Mouse (Mus musculus) left cerebral cortex, adult 11 months (tissue): Measurements from ENCODE around the gene Jmjd4.

Experiments
- DNase-seq: peaks from one replicate; pipeline ENCODE4 v3.0.0; 2022; ENCODE audit warnings: low spot score

Gene Jmjd4

GRCm38 (mm10) chr11:59471413-59472325, 21.8 kb downstream of the Jmjd4 start:
- DNase-seq, result no peak

DNA sequence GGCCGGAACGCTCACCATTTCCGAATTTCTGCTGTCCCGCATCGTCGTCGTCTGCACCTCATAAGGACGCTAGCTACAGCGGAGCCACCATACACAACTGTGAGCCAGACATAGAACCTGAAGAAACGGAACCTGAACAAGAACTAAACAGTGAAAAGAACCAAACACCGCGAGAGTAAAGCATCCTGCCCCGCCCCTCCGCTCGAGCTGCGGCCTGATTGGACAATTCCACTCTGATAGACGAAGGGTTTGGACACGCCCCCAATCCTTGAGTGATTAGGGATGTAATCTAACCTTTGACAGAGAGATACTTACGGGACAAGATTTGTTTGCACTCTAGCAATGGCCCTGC, 22.5 kb downstream of the Jmjd4 start, which contains the start of gene Zfp867:
Gene Zfp867 (minus strand): TSS at position 149 of the 352 bp plus-strand sequence.
- DNase-seq, result peak; percentile 86

- DNase-seq, result no peak
These were observed 27.4 kb downstream of the Jmjd4 start for GRCm38 (mm10) chr11:59477240-59477639.

DNA sequence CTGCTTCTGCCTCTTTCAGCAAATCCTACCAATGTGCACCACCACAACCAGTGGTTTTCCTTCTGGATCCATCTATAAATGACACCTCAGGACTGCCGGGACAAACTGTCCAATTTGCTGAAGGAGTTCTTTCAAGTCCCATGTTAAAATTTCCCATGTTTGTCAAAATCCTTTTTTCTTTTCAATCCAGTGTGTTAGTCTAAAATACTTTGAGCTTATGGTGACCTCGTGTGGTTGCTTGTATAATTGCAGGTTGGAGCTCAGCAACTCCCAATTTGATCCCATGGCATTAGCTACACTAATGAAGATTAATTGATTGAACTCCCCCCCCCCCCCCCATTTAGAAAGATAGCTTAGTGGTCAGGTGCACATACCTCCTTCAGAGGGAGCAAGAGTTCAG, 33.4 kb downstream of the Jmjd4 start:
- no peak for DNase-seq

- DNase-seq, result no peak
These were observed 35.8 kb downstream of the Jmjd4 start for GRCm38 (mm10) chr11:59485641-59486040.

DNA sequence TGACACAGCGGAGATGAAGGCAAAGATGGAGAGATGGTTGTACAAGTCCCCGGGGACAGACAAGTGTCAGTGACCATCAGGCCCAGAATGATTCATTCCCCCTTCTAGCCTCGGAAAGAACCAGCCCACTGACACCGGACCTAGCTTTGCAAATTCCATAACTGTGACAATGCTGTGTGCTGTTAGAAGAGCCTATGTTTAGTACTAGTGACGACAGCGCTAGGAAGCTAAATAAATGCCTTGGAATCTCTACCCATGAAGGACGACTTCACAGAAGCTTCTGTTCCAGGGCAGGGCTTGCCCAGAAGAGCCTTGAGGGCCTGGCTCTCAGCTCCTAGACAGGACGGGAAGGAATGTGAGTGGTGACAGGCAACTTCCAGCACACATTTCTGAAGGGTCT, 36.4 kb downstream of the Jmjd4 start:
- DNase-seq, result no peak

GRCm38 (mm10) chr11:59496672-59497310, 46.9 kb downstream of the Jmjd4 start:
- DNase-seq, result no peak

- no peak for DNase-seq
These were observed 47.9 kb downstream of the Jmjd4 start for GRCm38 (mm10) chr11:59497747-59498146.

DNA sequence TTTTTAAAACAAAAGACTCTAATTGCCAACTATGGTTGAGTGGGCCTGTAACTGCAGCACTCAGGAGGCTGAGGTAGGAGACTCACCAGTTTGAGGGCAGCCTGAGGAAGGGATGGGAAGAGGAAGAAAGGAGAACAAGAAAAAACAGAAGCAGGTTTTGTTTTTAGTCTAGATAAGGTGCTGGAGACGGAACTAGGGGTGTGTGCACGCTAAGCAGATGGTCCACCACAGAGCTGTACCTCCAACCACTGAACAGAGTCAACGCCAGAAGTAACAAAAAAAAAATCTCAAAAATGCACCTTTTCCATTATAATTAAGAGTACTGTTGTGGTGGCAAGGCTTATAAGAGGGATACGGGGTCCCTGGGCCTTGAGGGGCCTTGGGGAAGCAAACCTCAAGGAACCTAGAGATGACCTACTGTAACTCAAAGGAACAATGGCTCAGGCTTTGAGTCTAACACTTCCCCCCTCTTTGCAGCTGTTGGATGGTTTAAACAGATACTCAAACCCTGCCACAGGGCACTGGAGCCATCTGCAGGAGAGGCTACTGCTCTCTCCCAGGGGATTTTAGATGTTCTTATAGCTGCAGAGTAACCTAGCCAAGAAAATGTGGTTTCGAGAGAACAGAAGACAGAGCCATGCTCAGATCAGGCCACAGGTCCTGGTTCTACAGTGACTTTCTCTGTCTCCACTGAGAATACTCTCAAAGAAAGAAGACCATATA, 52.3 kb downstream of the Jmjd4 start:
- DNase-seq, result no peak

GRCm38 (mm10) chr11:59505351-59505838, 55.5 kb downstream of the Jmjd4 start:
- peak; percentile 29 for DNase-seq

DNA sequence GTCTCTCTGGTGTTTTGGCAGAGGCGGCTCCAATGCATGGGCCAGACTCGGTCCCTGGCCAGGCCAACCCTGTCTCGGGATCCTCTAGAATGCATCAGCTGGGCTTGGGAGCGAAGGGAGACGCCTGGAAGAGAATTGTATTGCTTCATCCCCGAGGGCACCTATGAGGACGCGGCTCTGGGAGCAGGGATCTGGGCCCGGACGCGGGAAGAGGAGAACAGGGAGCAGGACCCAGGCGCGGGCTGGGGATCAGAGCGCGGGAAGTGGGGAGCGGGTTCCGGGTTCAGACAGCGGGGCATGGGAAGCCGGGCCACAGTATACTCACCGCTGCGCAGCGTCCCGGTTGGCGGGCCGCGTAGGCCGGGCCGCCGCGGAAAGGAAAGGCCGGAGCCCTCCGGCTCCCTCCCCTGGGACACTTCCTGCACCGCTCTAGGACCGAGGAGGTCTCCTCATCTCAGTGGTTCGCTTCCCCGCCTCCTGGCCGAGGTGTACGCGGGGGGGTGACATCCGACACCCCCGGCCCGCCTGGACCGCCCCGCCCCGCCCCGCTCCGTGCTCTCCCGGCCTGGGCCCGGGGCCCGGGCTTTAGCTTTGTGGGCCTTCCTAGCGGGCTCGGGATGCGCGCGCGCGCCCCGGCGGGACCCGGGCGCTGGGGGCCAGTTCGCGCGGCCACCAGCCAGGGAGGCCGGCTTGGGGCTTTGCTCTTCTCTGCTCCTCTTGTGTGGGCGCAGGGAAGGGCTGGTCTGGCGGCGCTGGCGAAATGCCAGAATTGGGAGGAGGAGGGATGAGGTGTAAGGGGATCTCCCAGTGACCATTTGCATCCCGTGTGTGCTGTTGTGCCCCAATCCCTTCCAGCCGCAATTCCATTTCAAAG, 56.2 kb downstream of the Jmjd4 start:
- DNase-seq, result peak; percentile 61

DNA sequence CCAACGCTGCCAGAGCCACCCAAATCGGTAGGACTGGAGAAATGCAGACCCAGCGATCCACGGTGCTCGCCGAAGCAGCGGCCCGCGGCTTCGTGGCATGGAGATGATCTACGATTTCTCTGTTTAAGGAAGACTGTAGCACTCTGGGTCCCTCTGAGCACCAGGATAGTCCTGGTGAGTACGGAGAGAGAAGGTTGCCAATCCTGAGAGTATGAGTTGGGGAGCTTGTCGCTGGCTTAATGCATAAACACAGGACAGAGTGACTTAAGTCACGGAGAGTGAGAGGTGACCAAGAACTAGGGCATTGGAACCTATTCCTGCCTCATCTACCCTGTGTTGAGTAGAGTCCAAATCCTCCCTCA, 56.8 kb downstream of the Jmjd4 start:
- DNase-seq, result peak; percentile 26
